Mouse (Mus musculus): ENCODE measurements around the gene Gnat1.

DNA sequence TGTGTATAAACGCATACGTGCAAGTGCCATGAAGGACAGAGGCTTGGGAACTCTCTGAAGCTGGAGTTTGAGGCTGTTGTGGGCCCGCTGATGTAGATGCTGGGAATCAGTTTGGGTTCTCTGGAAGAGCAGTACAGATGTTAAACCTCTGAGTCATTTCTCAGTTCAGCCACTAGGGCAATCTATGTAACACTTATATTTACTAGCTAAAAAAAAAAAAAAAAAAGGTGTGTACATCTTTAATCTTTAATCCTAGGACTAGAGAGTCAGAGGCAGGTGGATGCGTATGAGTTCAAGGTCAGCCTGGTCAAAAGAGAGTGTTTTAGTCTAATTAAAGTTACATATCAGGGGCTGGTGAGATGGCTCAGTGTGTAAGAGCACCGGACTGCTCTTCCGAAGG, 32.5 kb downstream of the Gnat1 start:
- TF ChIP-seq POLR2A (IDR thresholded peaks at IDR 0.05; ENCODE audit: borderline replicate concordance, insufficient read depth, low read length) (no peak), CTCF (IDR thresholded peaks at IDR 0.05; ENCODE audit: borderline replicate concordance, insufficient read depth, low read depth, low read length) (no peak)

Measured in cerebellum, adult 2 months (tissue).